Mouse (Mus musculus): ENCODE measurements around the gene Hexdc.

Hexdc gene

DNA sequence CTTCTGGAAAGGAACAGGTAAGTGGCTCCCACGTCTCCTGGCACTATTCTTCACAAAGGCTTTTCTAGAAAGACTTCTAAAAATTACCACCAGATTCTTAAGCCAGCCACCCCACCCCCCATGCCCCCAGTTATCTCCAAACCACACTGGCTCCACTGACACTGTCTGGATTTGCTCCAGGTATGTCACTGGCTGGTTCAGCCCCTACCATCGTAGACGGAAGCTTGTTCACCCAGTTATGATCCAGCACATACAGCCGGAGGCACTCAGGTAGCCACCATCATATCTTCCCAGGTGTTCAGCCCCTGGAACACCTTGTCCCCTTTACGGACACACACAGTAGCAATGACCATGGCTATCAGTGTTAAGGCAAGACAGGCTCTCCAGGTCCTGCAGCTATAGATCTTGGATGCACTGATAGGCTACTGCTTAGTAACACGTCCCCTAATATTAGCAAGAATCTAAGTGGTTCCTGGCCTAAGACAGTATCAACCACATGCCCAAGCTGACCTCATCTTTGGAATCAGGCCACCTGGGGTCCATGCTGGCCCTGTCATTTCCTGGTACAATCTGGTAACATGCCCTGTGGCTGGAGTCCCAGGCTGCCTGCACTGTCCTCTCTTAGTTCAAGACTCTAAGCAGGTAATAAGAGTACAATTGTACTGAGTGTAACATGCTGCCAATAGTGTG lies 17.2 kb downstream of the Hexdc start:
- in situ Hi-C loops (cut with MboI; ENCODE audit: unreplicated experiment in 2 of 2), result no loop called here

DNA sequence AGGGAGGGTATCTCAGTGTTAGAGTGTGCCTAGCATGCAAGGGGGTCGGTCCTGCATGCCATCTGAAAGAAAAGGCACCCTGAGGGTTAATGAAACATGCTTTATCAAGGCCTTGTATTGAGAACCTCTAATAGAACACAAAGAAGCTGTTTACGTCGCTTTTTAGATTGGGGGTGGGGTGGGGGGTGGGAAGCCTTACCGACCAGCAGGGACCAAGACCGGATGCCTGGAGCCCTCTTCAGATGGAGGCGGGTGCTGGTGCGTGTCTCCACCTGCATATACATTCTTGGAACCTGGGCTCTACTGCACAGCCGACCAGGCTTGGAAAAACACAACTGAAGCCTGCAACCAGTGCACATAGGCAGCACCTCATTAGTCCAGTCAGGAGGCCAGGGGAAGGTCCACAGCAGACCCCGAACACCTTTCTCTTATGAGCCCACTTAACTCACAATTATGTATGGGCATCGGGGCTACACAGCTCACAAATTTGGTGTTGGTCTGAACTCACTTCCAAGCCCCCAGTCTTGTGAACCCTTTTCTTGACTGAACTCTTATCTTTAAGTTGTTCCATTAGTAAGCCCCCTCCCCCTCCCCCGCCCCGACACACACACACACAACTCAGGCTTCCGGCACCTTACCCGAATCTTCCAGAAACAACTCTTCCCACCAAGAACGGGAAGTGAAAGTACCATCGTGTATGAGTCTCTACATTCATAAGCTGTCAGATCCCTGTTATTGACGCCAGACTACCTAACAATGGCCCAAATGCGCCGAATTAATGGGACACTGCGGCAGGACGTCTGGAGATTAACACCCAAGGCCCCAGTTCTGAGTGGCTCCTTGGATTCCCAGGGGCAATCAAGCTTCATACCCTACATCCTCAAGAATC lies 24.1 kb downstream of the Hexdc start:
- in situ Hi-C loops (cut with MboI; ENCODE audit: unreplicated experiment in 2 of 2), result no loop called here

DNA sequence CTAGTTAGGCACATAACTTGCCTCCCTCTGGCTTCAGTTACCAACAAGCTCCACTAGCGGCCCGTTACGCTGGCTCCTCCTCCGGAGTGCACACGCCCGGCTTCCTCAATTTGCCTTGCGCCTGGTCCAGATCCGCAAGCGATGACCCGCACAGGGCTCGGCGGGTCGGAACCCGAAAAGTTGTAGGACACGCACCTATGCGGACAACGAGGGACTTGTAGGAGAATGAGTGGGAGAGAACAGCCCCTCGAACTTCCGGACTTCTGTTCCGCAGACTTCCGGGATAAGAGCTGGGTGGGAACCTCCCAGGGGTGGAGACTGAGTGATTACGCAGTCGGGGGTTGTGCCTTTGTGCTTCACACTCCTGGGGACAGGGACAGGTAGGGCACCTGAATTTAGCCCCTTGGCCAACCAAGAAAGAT lies 24.8 kb downstream of the Hexdc start, which contains the start of gene Cybc1:
TSS of gene Cybc1 (minus strand) at position 305 of the 422 bp plus-strand sequence.
- in situ Hi-C loops (cut with MboI; ENCODE audit: unreplicated experiment in 2 of 2), result no loop called here

DNA sequence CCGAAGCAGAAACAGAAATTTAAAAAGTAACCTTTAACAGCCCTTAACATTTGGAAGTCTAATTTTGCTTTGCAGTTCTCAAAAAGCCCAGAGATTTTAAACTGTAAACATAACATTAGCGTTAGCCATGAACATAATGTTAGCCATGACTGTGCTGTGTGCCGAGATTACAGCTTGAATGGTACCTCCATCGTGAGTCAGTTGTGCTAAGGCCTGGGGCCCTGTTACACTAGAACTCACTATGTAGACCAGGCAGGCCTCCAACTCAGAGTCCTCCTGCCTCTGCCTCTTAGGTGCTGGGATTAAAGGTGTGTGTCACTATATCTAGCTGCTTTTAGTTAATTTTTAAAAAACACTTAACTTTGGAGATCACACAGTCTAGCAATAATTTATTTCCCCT lies 27.0 kb downstream of the Hexdc start:
- in situ Hi-C loops (cut with MboI; ENCODE audit: unreplicated experiment in 2 of 2), result loop anchor here (10.0 kb wide), 1 partner anchor 124 kb away; the partner anchor contains the start of gene Wdr45b (in 2 of the 2)

DNA sequence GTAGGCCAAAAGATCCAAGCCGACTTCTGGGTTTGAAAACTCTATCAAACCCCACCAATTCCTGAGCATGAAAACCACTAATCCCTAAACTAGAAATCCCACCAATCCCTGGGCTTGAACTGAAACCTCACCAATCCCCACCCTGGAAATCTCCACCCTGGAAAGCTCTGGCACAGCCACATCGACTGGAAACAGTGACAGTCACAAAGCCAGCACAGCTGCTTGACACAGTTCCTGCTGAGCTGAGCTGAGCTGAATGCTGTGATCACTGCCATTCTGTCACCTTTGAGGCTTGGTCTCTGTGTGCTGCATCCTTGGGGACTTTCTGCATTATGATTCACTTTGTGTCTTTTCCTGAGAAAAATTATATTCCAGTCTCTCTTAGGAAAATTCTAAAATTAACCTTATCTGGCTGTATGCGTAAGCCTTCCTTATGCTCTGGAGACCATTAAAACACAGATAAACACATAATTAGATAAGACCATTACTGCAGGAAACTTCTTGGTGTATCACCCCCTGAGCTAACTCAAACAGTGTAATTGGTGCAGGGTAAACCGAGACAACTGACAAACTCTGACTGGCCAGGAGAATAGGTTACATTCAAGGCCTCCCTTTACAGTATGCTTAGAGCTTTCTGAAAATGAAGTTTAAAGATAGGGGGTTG lies 27.5 kb downstream of the Hexdc start:
- in situ Hi-C loops (cut with MboI; ENCODE audit: unreplicated experiment in 2 of 2), result loop anchor here (10.0 kb wide), 1 partner anchor 123 kb away; the partner anchor contains the start of gene Wdr45b (in 2 of the 2)

DNA sequence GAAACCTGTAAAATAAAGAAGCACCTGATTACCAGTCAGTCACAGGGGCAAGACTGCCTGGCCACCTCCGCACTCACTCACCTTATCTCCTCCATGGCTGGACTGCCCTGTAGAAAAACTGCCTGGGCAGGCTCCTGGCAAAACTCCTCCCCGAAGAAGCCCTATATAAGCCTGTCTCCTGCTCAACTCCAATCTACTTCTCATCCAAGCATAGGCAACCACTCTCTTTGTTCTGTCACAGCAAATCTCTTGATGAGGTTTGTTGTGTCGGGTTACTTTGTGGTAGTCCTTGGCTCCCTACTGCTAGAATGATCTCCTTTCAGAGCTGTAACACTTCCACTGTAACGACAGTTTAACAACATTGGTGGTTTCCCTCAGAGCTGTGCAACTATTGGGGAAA lies 28.5 kb downstream of the Hexdc start:
- in situ Hi-C loops (cut with MboI; ENCODE audit: unreplicated experiment in 2 of 2), result loop anchor here (10.0 kb wide), 1 partner anchor 122 kb away; the partner anchor contains the start of gene Wdr45b (in 2 of the 2)

DNA sequence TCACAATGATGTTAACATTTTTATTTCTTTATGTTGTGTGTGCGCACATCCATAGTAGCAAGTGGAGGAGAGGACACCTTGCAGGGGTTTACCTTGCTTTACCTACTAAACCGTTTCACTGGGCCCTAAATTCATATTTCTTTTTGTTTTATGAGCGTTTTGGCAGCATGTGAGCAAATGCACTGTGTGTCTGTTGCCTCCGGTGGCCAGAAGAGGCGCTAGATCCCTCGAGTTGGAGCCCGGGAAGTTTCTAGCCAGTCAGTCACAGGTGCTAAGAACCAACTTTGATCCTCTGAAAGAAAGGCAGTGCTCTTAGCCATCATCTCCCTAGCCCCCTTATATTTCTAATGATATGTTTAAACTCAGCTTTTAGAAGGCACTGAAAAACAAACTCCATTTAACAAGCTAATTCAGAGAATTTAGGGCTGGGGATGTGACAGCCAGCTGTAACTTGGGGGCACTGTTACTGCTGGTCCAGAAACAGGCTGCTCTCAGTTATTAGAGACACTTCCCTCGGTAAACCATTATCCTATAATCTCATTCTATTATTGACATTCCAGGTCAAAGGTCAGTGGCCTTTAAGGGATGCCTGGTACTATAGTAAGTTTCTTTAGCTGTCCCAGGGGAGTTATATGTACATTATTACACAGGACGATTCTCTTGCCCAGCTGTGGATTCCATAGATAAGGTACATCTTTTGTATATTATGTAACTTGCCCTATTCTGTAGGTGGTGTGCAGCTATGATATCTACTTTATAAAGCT lies 31.4 kb downstream of the Hexdc start:
- in situ Hi-C loops (cut with MboI; ENCODE audit: unreplicated experiment in 2 of 2), result loop anchor here (10.0 kb wide), 1 partner anchor 119 kb away; the partner anchor contains the start of gene Wdr45b (in 2 of the 2)

DNA sequence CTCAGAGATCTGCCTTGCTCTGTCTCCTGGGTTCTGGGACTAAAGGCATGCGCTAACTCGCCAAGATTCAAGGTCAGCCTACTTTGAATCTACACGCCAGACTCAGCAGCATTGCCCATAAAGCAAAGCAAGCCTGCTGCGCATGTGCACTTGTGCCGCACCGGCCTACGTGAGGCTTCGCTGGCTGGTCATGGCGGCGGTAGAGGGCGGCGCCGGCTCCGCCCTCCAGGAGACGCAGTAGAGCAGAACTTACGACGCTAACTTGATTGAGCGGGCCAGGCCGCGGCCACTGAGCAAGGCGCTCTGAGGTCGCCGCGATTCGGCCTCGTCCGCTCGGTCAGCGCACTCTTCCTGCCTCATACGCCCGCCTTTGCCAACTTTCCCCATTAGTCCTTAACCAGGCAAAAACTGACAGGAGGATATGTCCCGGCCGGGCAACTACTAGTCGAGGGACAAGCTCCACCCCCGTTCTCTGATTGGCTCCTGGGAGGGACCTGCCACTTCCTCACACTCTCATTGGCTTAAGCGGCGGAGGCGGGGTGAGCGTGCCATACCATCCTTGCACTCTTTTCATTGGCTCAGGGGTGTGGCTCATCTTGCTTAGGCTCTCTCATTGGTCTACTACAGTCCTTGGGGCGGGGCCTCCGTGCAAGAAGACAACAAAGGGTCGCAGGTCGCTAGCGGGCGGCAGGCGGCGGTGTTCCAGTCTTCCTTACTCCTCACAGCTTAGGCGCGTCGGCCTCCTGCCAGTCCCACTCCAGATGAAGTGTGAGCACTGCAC lies 32.5 kb downstream of the Hexdc start, which contains the start of gene Narf:
TSS of gene Narf (plus strand) at position 690 of the 781 bp plus-strand sequence.
- in situ Hi-C loops (cut with MboI; ENCODE audit: unreplicated experiment in 2 of 2), result loop anchor here (10.0 kb wide), 1 partner anchor 118 kb away; the partner anchor contains the start of gene Wdr45b (in 2 of the 2)

DNA sequence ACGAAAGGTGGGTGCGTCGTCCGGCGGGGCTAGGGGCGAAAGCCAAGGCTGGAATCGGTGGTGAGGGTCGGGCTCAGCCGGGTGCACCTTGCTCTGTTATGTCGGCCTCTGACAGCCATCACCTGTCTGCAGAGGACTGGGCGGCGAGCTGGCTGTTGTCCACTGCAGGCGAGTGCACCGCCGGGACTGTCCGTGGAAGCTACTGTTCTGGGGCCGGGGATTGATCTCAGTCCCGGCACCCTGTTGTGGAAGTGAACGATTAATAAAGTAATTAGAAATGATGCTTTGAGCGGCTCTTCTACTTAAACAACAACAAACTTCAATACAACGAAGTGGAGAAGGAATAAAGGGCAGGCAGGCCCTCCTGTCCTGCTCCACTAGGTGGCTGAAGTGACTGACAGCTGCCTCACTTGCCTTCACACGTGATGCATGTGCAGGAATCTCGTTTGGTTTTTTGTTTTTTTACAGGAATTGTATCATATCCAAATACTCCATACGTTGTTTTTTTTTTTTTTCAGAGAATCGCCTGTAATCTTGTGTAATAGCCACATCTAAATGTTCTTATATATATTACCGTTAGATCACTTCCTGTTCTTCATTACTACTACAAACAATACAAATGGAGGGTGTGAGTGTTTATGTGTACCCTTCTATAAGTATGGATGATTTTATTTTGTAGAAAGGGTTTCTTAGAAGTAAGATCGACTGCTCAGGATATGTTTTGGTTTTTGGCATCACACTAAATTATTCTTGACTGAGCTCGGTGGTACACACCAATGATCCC lies 33.3 kb downstream of the Hexdc start:
- in situ Hi-C loops (cut with MboI; ENCODE audit: unreplicated experiment in 2 of 2), result loop anchor here (10.0 kb wide), 1 partner anchor 117 kb away; the partner anchor contains the start of gene Wdr45b (in 2 of the 2)

DNA sequence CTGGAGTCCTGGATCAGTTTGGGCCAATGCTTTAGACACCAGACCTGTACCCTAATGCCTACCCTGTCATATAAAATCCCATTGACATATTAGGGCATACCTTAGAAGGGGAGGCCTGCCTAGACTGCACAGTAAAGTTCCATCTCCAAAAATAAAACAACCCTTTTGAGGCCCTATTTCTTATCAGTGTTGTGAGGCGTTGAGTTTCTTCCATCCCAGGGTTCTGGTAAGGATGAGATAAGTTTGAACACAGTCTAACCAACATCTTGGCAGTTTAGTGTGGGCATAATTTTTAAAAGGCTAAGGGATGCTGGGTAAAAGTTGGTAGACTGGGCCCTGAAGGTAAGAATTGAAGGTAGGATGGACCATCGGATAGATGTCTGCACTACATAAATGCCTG lies 35.4 kb downstream of the Hexdc start:
- in situ Hi-C loops (cut with MboI; ENCODE audit: unreplicated experiment in 2 of 2), result loop anchor here (10.0 kb wide), 1 partner anchor 115 kb away; the partner anchor contains the start of gene Wdr45b (in 2 of the 2)

DNA sequence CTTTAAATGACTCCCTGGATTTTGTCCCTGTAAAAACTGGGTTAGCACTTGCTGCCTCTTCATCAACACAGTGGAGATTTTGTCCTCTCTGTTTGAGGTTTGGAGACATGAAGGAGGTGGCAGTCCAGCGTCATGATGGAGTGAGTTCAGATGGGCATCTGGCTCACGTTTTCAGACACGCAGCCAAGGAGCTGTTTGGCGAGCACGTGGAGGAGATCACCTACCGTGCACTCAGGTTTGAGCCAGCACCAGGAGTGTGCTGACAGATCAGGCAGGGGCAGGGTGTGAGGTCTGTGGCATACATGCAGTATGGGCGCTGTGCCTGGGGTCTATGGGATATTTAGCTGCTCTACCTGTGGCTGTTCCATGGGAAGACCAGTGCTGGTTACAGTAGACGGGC lies 46.0 kb downstream of the Hexdc start:
- in situ Hi-C loops (cut with MboI; ENCODE audit: unreplicated experiment in 2 of 2), result no loop called here

DNA sequence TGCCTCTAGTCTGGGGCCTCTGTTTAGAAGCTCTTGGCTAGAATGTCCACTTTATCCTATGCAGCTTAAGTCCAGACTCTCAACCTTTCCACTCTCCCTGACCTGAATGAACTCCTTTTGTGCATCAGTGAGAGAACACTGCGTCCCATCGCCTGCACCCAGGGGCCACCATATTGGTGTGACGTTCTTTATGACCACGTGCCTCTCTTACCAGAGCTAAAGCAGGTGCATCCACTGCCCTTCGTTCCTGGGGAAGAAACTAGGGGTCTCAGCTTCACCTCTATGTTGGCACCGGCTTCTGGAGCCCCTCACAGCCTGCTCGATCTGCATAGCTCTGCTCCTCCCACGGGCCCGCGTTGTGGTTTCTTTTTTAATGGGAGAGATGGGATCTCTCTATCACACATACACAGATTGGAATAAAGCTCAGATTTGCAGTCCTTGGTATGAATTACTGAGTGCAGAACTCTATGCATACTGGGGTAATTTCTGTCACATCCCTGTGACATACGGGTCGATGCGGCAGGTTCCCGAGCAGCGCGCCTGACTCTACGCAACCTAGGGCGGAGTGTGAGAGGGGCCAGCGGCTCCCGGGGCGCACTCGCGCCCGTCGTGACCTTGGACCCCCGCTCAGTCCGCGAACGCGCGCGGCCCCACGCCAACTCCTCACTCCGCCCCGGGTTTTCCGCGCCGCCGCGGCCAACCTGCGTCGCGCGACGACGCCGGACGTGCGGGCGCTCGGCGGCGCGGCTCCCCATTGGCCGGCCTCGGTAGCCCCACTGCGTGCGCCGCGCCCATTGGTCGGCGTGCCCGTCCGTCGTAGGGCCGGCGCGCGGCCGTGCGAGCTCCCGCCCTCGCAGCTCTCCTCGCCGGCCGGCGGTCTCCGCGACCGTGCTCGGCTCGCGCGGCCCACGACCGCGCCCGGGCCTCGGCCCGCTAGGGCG lies 55.2 kb downstream of the Hexdc start, which contains the start of gene Foxk2:
TSS of gene Foxk2 (plus strand) at position 831 of the 941 bp plus-strand sequence.
- in situ Hi-C loops (cut with MboI; ENCODE audit: unreplicated experiment in 2 of 2), result no loop called here

DNA sequence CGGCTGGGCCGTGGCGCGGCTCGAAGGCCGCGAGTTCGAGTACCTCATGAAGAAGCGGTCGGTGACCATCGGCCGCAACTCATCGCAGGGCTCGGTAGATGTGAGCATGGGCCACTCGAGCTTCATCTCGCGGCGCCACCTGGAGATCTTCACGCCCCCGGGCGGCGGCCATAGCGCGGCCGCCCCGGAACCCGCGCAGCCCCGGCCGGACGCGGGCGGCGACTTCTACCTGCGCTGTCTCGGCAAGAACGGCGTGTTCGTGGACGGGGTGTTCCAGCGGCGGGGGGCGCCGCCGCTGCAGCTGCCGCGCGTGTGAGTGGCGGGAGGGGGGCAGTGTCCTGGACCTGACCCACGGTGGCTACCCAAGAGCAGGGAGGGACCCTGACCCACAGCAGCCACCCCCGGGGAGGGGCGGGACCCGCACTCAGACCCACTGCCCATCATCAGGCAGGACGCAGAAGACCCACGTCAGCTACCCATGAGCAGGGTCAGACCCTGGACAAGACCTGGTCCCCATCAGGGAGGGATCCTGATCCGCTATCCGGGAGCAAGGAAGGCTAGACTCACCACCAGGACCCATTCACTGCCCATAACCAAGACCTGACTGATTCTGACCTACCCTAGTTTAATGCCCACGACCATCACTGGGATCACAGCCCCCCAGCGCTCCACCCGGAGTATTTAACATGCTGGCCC lies 56.1 kb downstream of the Hexdc start:
- in situ Hi-C loops (cut with MboI; ENCODE audit: unreplicated experiment in 2 of 2), result no loop called here

DNA sequence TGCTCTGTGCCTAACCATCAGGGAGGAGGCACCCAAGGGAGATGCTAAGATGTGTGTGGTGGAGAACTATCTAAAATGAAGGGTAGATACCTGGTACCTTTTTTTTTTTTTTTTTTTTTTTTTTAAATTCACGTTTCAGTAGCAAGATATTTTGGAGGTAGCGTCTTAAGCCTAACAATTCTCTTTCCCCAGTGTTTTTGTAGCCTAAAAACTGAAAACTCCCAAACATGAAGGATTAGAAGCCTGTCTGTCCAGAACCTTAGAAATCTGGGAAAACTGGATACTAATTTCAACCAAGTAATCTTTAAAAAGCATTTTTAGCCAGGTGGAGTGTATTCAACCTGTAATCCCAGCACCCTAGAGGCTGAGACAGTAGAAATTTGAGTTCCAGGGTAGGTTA lies 56.8 kb downstream of the Hexdc start:
- in situ Hi-C loops (cut with MboI; ENCODE audit: unreplicated experiment in 2 of 2), result no loop called here
